In the genomic region with DNA sequence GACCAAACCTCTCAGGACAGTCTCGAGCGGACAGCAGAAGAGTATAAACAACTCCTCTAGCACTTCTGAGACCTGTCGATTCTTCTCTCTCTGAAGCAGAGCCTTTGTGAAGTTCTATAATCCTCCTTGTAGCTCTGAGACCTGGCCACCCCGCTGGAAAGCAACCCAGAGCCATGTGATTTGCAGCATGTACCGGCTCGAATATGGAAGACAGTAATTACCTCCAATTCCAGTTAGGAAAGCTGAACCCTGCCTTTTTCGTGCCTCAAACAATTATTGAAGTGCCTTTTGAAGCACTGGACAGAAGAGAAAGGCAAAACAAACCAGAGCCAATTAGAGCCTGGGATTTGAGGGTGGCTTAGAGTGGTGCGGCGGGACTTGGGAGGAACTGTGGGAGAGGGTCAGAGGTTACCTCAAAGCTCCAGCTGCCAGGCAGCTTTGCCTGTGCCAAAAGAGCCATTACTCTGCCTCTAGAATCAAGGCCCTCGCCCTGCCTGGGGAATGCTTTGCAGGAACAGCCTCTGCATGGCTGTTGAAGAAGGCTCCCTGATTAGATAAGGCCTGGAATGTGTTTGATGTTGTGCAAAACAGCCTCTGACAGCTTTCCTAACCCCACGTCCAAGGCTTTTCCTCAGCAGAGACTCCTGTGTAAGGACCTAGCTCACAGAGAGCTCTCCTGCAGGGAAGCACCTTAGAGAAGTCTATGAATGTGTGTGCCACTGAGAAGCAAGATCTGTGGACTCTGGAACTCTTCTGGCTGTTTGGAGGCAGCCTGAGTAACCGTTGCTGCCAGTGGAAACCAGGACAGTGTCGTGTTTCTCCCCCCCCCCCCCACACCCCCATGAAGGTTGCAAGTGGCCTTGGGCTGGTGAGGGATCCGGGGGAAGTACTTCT, we compare ENCODE assay signal across 7 mouse cellular contexts.
A peak's percentile ranks its signal among the peaks of the same experiment; 100 is the strongest.
DNase-seq lines count a peak whose midpoint lies in the region; ATAC-seq and TF ChIP-seq lines count a peak whose summit lies in the region.

No protein-coding gene starts in this region.

- DNase-seq in hindbrain, postnatal 0 days (ENCODE audit: low spot score), result no peak
- DNase-seq in ovary, postnatal 36 days (ENCODE audit: low spot score), result peak; percentile 79
- no peak for DNase-seq in right cerebral cortex, postnatal 25 days
- no peak for DNase-seq in left cerebral cortex, adult 9 months (ENCODE audit: low spot score in 2 of 2)

- H3K36me3 ChIP-seq in forebrain, embryonic 15.5 days, result no peaks in the 10 kb centered on the region
- no peaks in the 10 kb centered on the region for H3K36me3 ChIP-seq in hindbrain, postnatal 0 days (ENCODE audit: insufficient read depth, low read length)
- H3K36me3 ChIP-seq in liver, embryonic 12.5 days, result no peaks in the 10 kb centered on the region

- TF ChIP-seq CTCF in hindbrain, postnatal 0 days (IDR thresholded peaks at IDR 0.05; ENCODE audit: low read depth), result no peak

- no peak overlapping the region for H3K9ac ChIP-seq in forebrain, embryonic 15.5 days (replicated peaks)
- H3K9ac ChIP-seq in hindbrain, postnatal 0 days (replicated peaks; ENCODE audit: low read length), result no peak overlapping the region
- H3K9ac ChIP-seq in liver, embryonic 12.5 days, result no peak overlapping the region

- no peaks in the 10 kb centered on the region for H3K27me3 ChIP-seq in forebrain, embryonic 15.5 days
- H3K27me3 ChIP-seq in hindbrain, postnatal 0 days (ENCODE audit: insufficient read depth, low read length), result no peaks in the 10 kb centered on the region
- H3K27me3 ChIP-seq in liver, embryonic 12.5 days (replicated peaks), result no peaks in the 10 kb centered on the region

- peak overlapping the region; percentile 45; the same call in 1 of the 2 replicates for H3K27ac ChIP-seq in brown adipose tissue, adult 24 weeks (replicated peaks; ENCODE audit: low read depth, low read length)
- H3K27ac ChIP-seq in forebrain, embryonic 15.5 days (replicated peaks), result peak overlapping the region; percentile 38
- peak overlapping the region; percentile 42; the same call in 1 of the 2 replicates for H3K27ac ChIP-seq in hindbrain, postnatal 0 days
- peak overlapping the region; percentile 58 for H3K27ac ChIP-seq in liver, embryonic 12.5 days

- H3K4me1 ChIP-seq in brown adipose tissue, adult 24 weeks (ENCODE audit: control insufficient read depth, insufficient read depth, insufficient read length, low read length), result peaks cover 25% of the 10 kb centered on the region
- H3K4me1 ChIP-seq in forebrain, embryonic 15.5 days, result peaks cover 7% of the 10 kb centered on the region
- H3K4me1 ChIP-seq in hindbrain, postnatal 0 days (ENCODE audit: insufficient read depth, low read length), result no peaks in the 10 kb centered on the region
- peaks cover 50% of the 10 kb centered on the region for H3K4me1 ChIP-seq in liver, embryonic 12.5 days

- H3K9me3 ChIP-seq in forebrain, embryonic 15.5 days, result no peaks in the 10 kb centered on the region
- no peaks in the 10 kb centered on the region for H3K9me3 ChIP-seq in hindbrain, postnatal 0 days (ENCODE audit: low read length)
- no peaks in the 10 kb centered on the region for H3K9me3 ChIP-seq in liver, embryonic 12.5 days (replicated peaks)

- 16% methylated on average over 14 of the region's 14 CpGs for WGBS in forebrain, embryonic 15.5 days
- WGBS in hindbrain, postnatal 0 days, result 35% methylated on average over 14 of the region's 14 CpGs
- 38% methylated on average over 14 of the region's 14 CpGs for WGBS in liver, embryonic 12.5 days (ENCODE audit: insufficient replicate concordance)

- H3K4me2 ChIP-seq in forebrain, embryonic 15.5 days (replicated peaks), result no peak overlapping the region
- no peak overlapping the region for H3K4me2 ChIP-seq in hindbrain, postnatal 0 days (ENCODE audit: low read depth, low read length)
- no peak overlapping the region for H3K4me2 ChIP-seq in liver, embryonic 12.5 days

- H3K4me3 ChIP-seq in brown adipose tissue, adult 24 weeks (ENCODE audit: insufficient read depth, low read depth, low read length), result no peak overlapping the region
- H3K4me3 ChIP-seq in forebrain, embryonic 15.5 days, result no peak overlapping the region
- no peak overlapping the region for H3K4me3 ChIP-seq in hindbrain, postnatal 0 days (ENCODE audit: low read length)
- H3K4me3 ChIP-seq in liver, embryonic 12.5 days, result no peak overlapping the region

- no peak; the same call in 1 of the 2 replicates for ATAC-seq in forebrain, embryonic 15.5 days (replicated peaks)
- ATAC-seq in hindbrain, postnatal 0 days, result no peak
- ATAC-seq in liver, embryonic 12.5 days, result no peak
